Mouse (Mus musculus) heart, embryonic 14.5 days (tissue): ENCODE measurements around the gene Klf7. TPM values are rescaled to one million over a fixed set of nuclear protein-coding genes. Genes with fewer than 3 reads are reported as not detected.

Source experiments
- ATAC-seq: fragments of 200-750 bp; cut with Nextera tagmentation; 2 replicates; pipeline ENCODE4 v1.8.0; 2017; ENCODE audit warnings: low read depth, moderate TSS enrichment; ENCODE audit not compliant: insufficient number of reproducible peaks, insufficient read depth, low FRiP score
- H3K27ac ChIP-seq, 2 experiments: fragments of 200-500 bp in 1 of 2; fragments of 300-500 bp in 1 of 2; sonication (generic) in 1 of 2; replicated peaks in 1 of 2; 2 replicates each; pipeline ENCODE4 v1.5.1; 2012 to 2014; ENCODE audit warnings: low read depth in 2 of 2, low read length in 2 of 2, control low read depth in 1 of 2, mild to moderate bottlenecking in 1 of 2, mixed read lengths in 1 of 2; ENCODE audit not compliant: control insufficient read depth in 1 of 2, insufficient read depth in 1 of 2
- H3K27me3 ChIP-seq: fragments of 300-500 bp; sonication (generic); 2 replicates; pipeline ENCODE4 v1.6.1; 2014; ENCODE audit warnings: mild to moderate bottlenecking, low read length, control low read depth; ENCODE audit not compliant: control insufficient read depth, insufficient read depth
- H3K36me3 ChIP-seq: fragments of 300-500 bp; sonication (generic); 2 replicates; pipeline ENCODE4 v1.6.1; 2014; ENCODE audit warnings: mild to moderate bottlenecking, control low read depth, low read length, mixed read lengths; ENCODE audit not compliant: control insufficient read depth, insufficient read depth
- H3K4me1 ChIP-seq, 2 experiments: fragments of 200-500 bp in 1 of 2; fragments of 300-500 bp in 1 of 2; sonication (generic) in 1 of 2; 2 replicates each; pipeline ENCODE4 v1.6.1; 2012 to 2014; ENCODE audit warnings: low read length in 2 of 2, control low read depth in 1 of 2, mixed read lengths in 1 of 2; ENCODE audit not compliant: control insufficient read depth in 2 of 2, insufficient read depth in 2 of 2
- H3K4me2 ChIP-seq: fragments of 300-500 bp; sonication (generic); 2 replicates; pipeline ENCODE4 v1.6.1; 2014; ENCODE audit warnings: mild to moderate bottlenecking, low read length
- H3K4me3 ChIP-seq, 2 experiments: fragments of 200-500 bp in 1 of 2; fragments of 300-500 bp in 1 of 2; sonication (generic) in 1 of 2; 2 replicates each; pipeline ENCODE4 v1.5.1; 2012 to 2014; ENCODE audit warnings: low read length in 2 of 2, mild to moderate bottlenecking in 2 of 2, control low read depth in 1 of 2, low read depth in 1 of 2, moderate library complexity in 1 of 2; ENCODE audit not compliant: control insufficient read depth in 1 of 2, insufficient read depth in 1 of 2
- H3K9ac ChIP-seq: fragments of 300-500 bp; sonication (generic); 2 replicates; pipeline ENCODE4 v1.6.1; 2014; ENCODE audit warnings: mild to moderate bottlenecking, low read length
- H3K9me3 ChIP-seq: fragments of 300-500 bp; sonication (generic); 2 replicates; pipeline ENCODE4 v1.6.1; 2016; ENCODE audit warnings: low read length, control low read depth; ENCODE audit not compliant: control insufficient read depth
- WGBS: fragments of 180-500 bp; shearing (Covaris S2); extraction: QIAGEN DNeasy Blood & Tissue Kit; methylation state at CpG from one replicate; pipeline ENCODE4 v1.1.7; 2014; 5-methylcytosine and 5-hydroxymethylcytosine counted together
- polyA plus RNA-seq: library from polyadenylated mRNA; unstranded; fragments of >200 nt; fragmentation: Nextera tagmentation; extraction: Ambion mirVana; gene quantifications from 2 replicates; pipeline ENCODE4 v1.2.1, GENCODE M21; 2014

Gene Klf7
- polyA plus RNA-seq, 1 experiment from 2014 or later = 15.6 TPM

GRCm38 (mm10) chr1:64088604-64089320 is 33.3 kb downstream of the Klf7 start:
- Histone ChIP-seq H3K9ac (0 out of 2 replicates have a peak overlapping the region, but pooled peaks have one; percentile 25), H3K9me3 (no peaks in the 10 kb centered on the region), H3K36me3 (0 out of 2 replicates have a peak, but pooled peaks cover 4% of the 10 kb centered on the region), H3K27ac (peak overlapping the region; percentile 56 to 72), H3K4me3 (no peak overlapping the region), H3K4me1 (peaks cover 15 to 32% of the 10 kb centered on the region in 2 experiments), H3K27me3 (no peaks in the 10 kb centered on the region), H3K4me2 (peak overlapping the region; percentile 47)
- ATAC-seq = peak; percentile 26; the same call in 1 of the 2 replicates
- WGBS = 65% methylated on average over 12 of the region's 12 CpGs

GRCm38 (mm10) chr1:64087657-64088603 is 34.2 kb downstream of the Klf7 start:
- Histone ChIP-seq H3K4me3 (no peak overlapping the region), H3K9me3 (no peaks in the 10 kb centered on the region), H3K4me1 (peaks cover 15 to 35% of the 10 kb centered on the region in 2 experiments), H3K4me2 (peak overlapping the region; percentile 47), H3K36me3 (0 out of 2 replicates have a peak, but pooled peaks cover 3% of the 10 kb centered on the region), H3K27ac (peak overlapping the region; percentile 56 to 72), H3K27me3 (no peaks in the 10 kb centered on the region), H3K9ac (no peak overlapping the region)
- 37% methylated on average over 17 of the region's 17 CpGs for WGBS
- ATAC-seq = peak; percentile 73

- H3K27ac ChIP-seq = no peak overlapping the region
- no peak overlapping the region for H3K4me3 ChIP-seq
- H3K36me3 ChIP-seq = 0 out of 2 replicates have a peak, but pooled peaks cover 3% of the 10 kb centered on the region
- H3K4me1 ChIP-seq = peaks cover 15 to 45% of the 10 kb centered on the region in 2 experiments
- 81% methylated on average over 4 of the region's 4 CpGs for WGBS
- no peak for ATAC-seq
- no peak overlapping the region for H3K4me2 ChIP-seq
- no peaks in the 10 kb centered on the region for H3K27me3 ChIP-seq
- H3K9ac ChIP-seq = no peak overlapping the region
- no peaks in the 10 kb centered on the region for H3K9me3 ChIP-seq
Measured at GRCm38 (mm10) chr1:64085875-64086274, 36.2 kb downstream of the Klf7 start.

- WGBS = 87% methylated on average over 4 of the region's 4 CpGs
- H3K27ac ChIP-seq = no peak overlapping the region
- no peaks in the 10 kb centered on the region for H3K9me3 ChIP-seq
- H3K4me1 ChIP-seq = peaks cover 15 to 50% of the 10 kb centered on the region in 2 experiments
- H3K27me3 ChIP-seq = no peaks in the 10 kb centered on the region
- no peak for ATAC-seq
- no peak overlapping the region for H3K9ac ChIP-seq
- H3K4me2 ChIP-seq = no peak overlapping the region
- H3K4me3 ChIP-seq = no peak overlapping the region
- H3K36me3 ChIP-seq = 0 out of 2 replicates have a peak, but pooled peaks cover under 1% of the 10 kb centered on the region
Measured at GRCm38 (mm10) chr1:64085361-64085760, 36.7 kb downstream of the Klf7 start.

- Histone ChIP-seq H3K9me3 (no peaks in the 10 kb centered on the region), H3K27ac (no peak overlapping the region), H3K27me3 (no peaks in the 10 kb centered on the region), H3K4me1 (peaks cover 15 to 46% of the 10 kb centered on the region in 2 experiments), H3K4me2 (no peak overlapping the region), H3K4me3 (no peak overlapping the region), H3K36me3 (no peaks in the 10 kb centered on the region), H3K9ac (no peak overlapping the region)
- ATAC-seq = no peak
- WGBS = 60% methylated on average over 3 of the region's 3 CpGs
Measured at GRCm38 (mm10) chr1:64084706-64085105, 37.4 kb downstream of the Klf7 start.

- WGBS = 95% methylated on average over 1 of the region's 1 CpGs
- Histone ChIP-seq H3K27ac (no peak overlapping the region), H3K9me3 (no peaks in the 10 kb centered on the region), H3K9ac (no peak overlapping the region), H3K36me3 (peaks cover 27% of the 10 kb centered on the region), H3K4me3 (no peak overlapping the region), H3K4me1 (peaks cover 8 to 41% of the 10 kb centered on the region in 2 experiments), H3K4me2 (no peak overlapping the region), H3K27me3 (no peaks in the 10 kb centered on the region)
- no peak for ATAC-seq
Measured at GRCm38 (mm10) chr1:64081791-64082190, 40.3 kb downstream of the Klf7 start.

GRCm38 (mm10) chr1:64081217-64081616 is 40.9 kb downstream of the Klf7 start:
- no peaks in the 10 kb centered on the region for H3K27me3 ChIP-seq
- no peak overlapping the region for H3K4me2 ChIP-seq
- no peak for ATAC-seq
- peaks cover 33% of the 10 kb centered on the region for H3K36me3 ChIP-seq
- 11% methylated on average over 2 of the region's 2 CpGs for WGBS
- H3K9ac ChIP-seq = no peak overlapping the region
- H3K27ac ChIP-seq = no peak overlapping the region
- H3K4me3 ChIP-seq = no peak overlapping the region
- H3K4me1 ChIP-seq = peaks cover 8 to 41% of the 10 kb centered on the region in 2 experiments
- H3K9me3 ChIP-seq = no peaks in the 10 kb centered on the region
